Mouse (Mus musculus): ENCODE measurements around the gene Klrb1. TPM values are rescaled to one million over a fixed set of nuclear protein-coding genes. Genes with fewer than 3 reads are reported as not detected.

The Klrb1 gene
- polyA plus RNA-seq, 1 experiment from 2014 or later, result not detected

DNA sequence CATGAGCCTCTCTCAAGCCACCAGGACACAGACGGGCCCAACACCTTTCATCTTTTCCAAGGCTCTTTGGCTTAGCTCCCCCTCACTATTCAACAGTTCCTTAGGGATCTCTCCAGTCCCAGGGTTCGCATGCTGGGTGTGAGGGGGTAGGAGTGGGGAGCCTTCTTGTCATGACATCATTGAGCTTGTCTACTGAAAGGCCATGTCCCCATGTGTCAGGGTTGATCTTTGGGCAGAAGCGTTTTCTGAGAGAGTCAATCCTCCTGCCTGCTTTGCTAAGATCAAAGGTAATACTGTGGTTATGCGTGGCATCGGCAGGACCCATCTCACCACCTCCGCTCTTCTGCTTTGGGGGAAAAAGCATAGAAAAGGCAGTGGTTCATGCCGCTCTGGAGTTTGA is 14.6 kb upstream of the Klrb1 start:
- ATAC-seq (ENCODE audit: insufficient read depth, low FRiP score), result no peak
- Histone ChIP-seq H3K27ac (ENCODE audit: low read length) (no peak overlapping the region), H3K27me3 (ENCODE audit: control insufficient read depth, insufficient read depth, low read length) (no peaks in the 10 kb centered on the region), H3K36me3 (ENCODE audit: control insufficient read depth, insufficient read depth, low read length) (no peaks in the 10 kb centered on the region), H3K4me2 (ENCODE audit: low read depth, low read length) (no peak overlapping the region), H3K9me3 (replicated peaks; ENCODE audit: control insufficient read depth, low read length) (no peaks in the 10 kb centered on the region), H3K9ac (ENCODE audit: low read length) (no peak overlapping the region), H3K4me3 (replicated peaks; ENCODE audit: low read length) (no peak overlapping the region), H3K4me1 (ENCODE audit: control insufficient read depth, insufficient read depth, low read length) (no peaks in the 10 kb centered on the region)
- 90% methylated on average over 7 of the region's 7 CpGs for WGBS

DNA sequence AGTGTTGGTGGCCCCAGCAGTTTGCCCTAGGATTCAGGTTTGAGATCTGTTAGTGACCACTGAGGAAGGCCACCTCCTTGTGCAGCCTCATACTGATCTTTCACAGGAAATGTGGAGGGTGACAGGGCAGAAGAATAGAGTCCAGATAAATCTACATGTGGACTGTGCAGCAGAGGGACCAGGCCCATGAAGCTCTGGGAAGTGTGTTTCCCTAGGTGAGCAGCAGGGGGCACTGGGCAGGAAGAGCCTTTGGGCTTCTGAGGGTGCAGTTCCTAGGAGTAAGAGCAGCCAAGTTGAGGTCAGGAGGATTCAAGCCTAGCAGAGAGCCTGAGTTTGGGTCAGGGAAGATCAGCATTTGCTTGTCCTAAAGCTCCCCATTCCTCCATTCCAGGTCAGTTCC is 13.2 kb upstream of the Klrb1 start:
- ATAC-seq (ENCODE audit: insufficient read depth, low FRiP score), result no peak
- H3K27me3 ChIP-seq (ENCODE audit: control insufficient read depth, insufficient read depth, low read length), result no peaks in the 10 kb centered on the region
- H3K4me2 ChIP-seq (ENCODE audit: low read depth, low read length), result no peak overlapping the region
- no peaks in the 10 kb centered on the region for H3K4me1 ChIP-seq (ENCODE audit: control insufficient read depth, insufficient read depth, low read length)
- H3K9me3 ChIP-seq (replicated peaks; ENCODE audit: control insufficient read depth, low read length), result no peaks in the 10 kb centered on the region
- no peaks in the 10 kb centered on the region for H3K36me3 ChIP-seq (ENCODE audit: control insufficient read depth, insufficient read depth, low read length)
- H3K9ac ChIP-seq (ENCODE audit: low read length), result no peak overlapping the region
- no peak overlapping the region for H3K4me3 ChIP-seq (replicated peaks; ENCODE audit: low read length)
- H3K27ac ChIP-seq (ENCODE audit: low read length), result no peak overlapping the region

DNA sequence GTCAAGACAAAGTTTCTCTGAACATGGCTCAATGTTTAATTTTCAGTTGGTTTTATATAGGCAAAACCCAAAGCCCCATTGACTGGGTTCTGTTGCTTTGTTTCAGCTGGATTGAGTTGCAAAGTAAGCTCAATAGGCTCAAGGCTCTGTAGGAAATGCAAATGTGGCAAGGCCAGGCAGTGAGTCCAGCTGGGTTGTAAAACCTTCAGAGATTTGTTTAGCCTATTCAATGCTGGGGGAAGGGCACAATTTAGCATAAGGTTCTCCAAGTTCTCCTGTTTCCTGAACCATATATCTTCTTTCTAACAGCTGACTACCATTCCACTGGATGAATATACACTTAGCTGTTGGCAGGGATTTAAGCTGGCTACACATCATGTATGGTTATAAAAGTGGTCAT is 12.0 kb upstream of the Klrb1 start:
- Histone ChIP-seq H3K36me3 (ENCODE audit: control insufficient read depth, insufficient read depth, low read length) (no peaks in the 10 kb centered on the region), H3K4me3 (replicated peaks; ENCODE audit: low read length) (no peak overlapping the region), H3K9ac (ENCODE audit: low read length) (no peak overlapping the region), H3K4me2 (ENCODE audit: low read depth, low read length) (no peak overlapping the region), H3K4me1 (ENCODE audit: control insufficient read depth, insufficient read depth, low read length) (no peaks in the 10 kb centered on the region), H3K27me3 (ENCODE audit: control insufficient read depth, insufficient read depth, low read length) (no peaks in the 10 kb centered on the region), H3K27ac (ENCODE audit: low read length) (no peak overlapping the region), H3K9me3 (replicated peaks; ENCODE audit: control insufficient read depth, low read length) (no peaks in the 10 kb centered on the region)
- ATAC-seq (ENCODE audit: insufficient read depth, low FRiP score), result no peak

DNA sequence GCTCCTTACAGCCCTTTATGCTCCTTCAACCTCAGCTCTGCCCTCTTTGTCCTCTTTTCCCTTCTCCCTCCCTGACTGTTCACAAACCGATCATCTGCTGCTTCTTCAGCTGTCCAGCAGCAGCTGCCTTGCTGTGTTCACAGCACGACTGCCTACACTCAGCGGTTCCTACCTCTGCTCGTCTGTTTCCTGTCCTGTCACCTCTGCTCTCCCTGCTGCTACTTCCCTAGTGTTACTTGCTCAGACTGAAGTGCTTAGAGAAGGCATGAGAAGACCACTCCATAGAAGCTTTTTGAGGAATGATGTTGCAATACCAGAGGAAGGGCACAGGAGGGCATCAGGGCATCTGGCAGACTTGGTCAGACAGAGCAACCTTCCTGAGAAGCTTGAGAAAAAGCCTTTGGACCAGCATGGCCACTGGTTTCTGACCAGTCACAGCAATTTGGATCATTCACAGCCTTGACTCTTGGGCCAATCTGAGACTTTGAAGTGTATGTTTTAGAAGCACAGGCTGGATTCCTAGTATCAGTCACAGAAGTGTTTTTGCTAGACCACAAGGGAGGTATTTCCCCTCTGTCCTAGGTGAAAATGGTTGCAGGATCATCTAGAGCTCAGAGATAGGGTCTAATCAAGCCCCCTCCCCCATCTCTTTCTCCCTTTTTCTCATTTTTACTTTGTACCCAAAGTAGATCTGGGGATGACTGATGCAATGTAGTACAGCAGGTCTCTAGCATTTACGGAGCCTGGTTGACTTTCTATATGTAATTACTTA is 11.2 kb upstream of the Klrb1 start:
- ATAC-seq (ENCODE audit: insufficient read depth, low FRiP score), result no peak
- 59% methylated on average over 5 of the region's 5 CpGs for WGBS
- H3K36me3 ChIP-seq (ENCODE audit: control insufficient read depth, insufficient read depth, low read length), result no peaks in the 10 kb centered on the region
- no peaks in the 10 kb centered on the region for H3K27me3 ChIP-seq (ENCODE audit: control insufficient read depth, insufficient read depth, low read length)
- no peak overlapping the region for H3K4me2 ChIP-seq (ENCODE audit: low read depth, low read length)
- no peaks in the 10 kb centered on the region for H3K9me3 ChIP-seq (replicated peaks; ENCODE audit: control insufficient read depth, low read length)
- H3K4me3 ChIP-seq (replicated peaks; ENCODE audit: low read length), result no peak overlapping the region
- H3K9ac ChIP-seq (ENCODE audit: low read length), result no peak overlapping the region
- H3K27ac ChIP-seq (ENCODE audit: low read length), result no peak overlapping the region
- H3K4me1 ChIP-seq (ENCODE audit: control insufficient read depth, insufficient read depth, low read length), result no peaks in the 10 kb centered on the region

DNA sequence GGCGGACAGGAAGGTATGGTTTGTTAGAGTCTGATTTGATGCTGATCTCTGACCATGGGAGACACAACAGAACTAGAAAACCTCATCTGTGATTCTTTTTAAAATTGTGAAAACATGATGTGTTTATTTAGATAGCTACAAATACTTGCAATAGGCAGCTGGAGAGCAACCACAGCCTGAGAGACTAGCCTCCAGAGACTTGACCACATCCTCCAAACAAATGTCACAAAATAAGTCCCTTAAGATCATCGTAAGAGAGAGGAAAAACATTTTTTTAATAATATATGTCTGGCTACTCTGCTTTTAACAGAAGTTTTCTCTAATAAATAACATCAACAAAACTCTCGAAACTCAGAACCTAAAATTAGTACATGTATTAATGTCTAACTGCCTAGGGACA is 9.2 kb upstream of the Klrb1 start:
- no peaks in the 10 kb centered on the region for H3K36me3 ChIP-seq (ENCODE audit: control insufficient read depth, insufficient read depth, low read length)
- no peaks in the 10 kb centered on the region for H3K4me1 ChIP-seq (ENCODE audit: control insufficient read depth, insufficient read depth, low read length)
- no peak overlapping the region for H3K4me3 ChIP-seq (replicated peaks; ENCODE audit: low read length)
- H3K9me3 ChIP-seq (replicated peaks; ENCODE audit: control insufficient read depth, low read length), result no peaks in the 10 kb centered on the region
- no peak overlapping the region for H3K4me2 ChIP-seq (ENCODE audit: low read depth, low read length)
- no peak overlapping the region for H3K27ac ChIP-seq (ENCODE audit: low read length)
- WGBS, result 69% methylated on average over 3 of the region's 3 CpGs
- ATAC-seq (ENCODE audit: insufficient read depth, low FRiP score), result no peak
- H3K27me3 ChIP-seq (ENCODE audit: control insufficient read depth, insufficient read depth, low read length), result no peaks in the 10 kb centered on the region
- no peak overlapping the region for H3K9ac ChIP-seq (ENCODE audit: low read length)

DNA sequence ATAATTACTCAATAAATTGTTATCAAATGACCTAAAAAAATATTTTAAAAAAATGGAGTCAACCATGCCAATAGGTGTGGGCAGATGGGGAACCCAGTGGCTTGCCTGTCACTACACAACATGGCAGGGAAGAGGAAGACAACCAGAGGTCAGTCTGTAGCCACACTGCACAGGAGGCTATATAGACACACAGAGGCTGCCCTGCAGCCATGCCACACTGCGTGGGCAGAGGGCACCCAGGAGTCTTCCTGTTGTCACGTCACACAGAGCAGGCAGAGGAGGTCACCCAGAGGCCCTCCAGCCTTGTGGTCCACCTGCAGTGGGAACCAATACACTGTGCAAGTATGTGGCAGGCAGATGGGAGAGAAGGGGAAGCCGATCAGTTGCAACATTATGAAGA is 21.2 kb downstream of the Klrb1 start:
- Histone ChIP-seq H3K4me1 (ENCODE audit: control insufficient read depth, insufficient read depth, low read length) (no peaks in the 10 kb centered on the region), H3K4me2 (ENCODE audit: low read depth, low read length) (no peak overlapping the region), H3K4me3 (replicated peaks; ENCODE audit: low read length) (no peak overlapping the region), H3K27ac (ENCODE audit: low read length) (no peak overlapping the region), H3K36me3 (ENCODE audit: control insufficient read depth, insufficient read depth, low read length) (no peaks in the 10 kb centered on the region), H3K27me3 (ENCODE audit: control insufficient read depth, insufficient read depth, low read length) (no peaks in the 10 kb centered on the region), H3K9ac (ENCODE audit: low read length) (no peak overlapping the region), H3K9me3 (replicated peaks; ENCODE audit: control insufficient read depth, low read length) (no peaks in the 10 kb centered on the region)
- WGBS, result 74% methylated on average over 3 of the region's 3 CpGs
- no peak for ATAC-seq (ENCODE audit: insufficient read depth, low FRiP score)

DNA sequence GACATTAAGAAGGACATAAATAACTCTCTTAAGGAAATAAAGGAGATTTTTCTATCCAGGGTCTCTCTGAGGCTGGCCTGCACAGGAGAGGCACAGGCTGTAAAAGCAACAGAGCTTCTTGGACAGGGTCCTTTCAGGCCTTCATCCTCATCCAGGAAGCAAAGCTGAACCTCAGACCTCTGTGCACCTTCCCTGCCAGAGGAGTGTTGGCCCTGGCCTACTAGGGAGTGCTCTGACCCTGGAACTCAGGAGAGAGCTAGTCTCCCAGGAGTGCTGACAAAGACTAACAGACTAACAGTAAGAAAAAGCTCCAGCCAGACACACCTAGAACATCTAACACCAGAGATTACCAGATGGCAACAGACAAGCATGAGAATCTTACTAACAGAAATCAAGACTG is 43.3 kb downstream of the Klrb1 start:
- H3K36me3 ChIP-seq (ENCODE audit: control insufficient read depth, insufficient read depth, low read length), result no peaks in the 10 kb centered on the region
- H3K9ac ChIP-seq (ENCODE audit: low read length), result no peak overlapping the region
- no peaks in the 10 kb centered on the region for H3K27me3 ChIP-seq (ENCODE audit: control insufficient read depth, insufficient read depth, low read length)
- H3K4me1 ChIP-seq (ENCODE audit: control insufficient read depth, insufficient read depth, low read length), result no peaks in the 10 kb centered on the region
- H3K9me3 ChIP-seq (replicated peaks; ENCODE audit: control insufficient read depth, low read length), result no peaks in the 10 kb centered on the region
- H3K4me2 ChIP-seq (ENCODE audit: low read depth, low read length), result no peak overlapping the region
- ATAC-seq (ENCODE audit: insufficient read depth, low FRiP score), result no peak
- no peak overlapping the region for H3K4me3 ChIP-seq (replicated peaks; ENCODE audit: low read length)
- no peak overlapping the region for H3K27ac ChIP-seq (ENCODE audit: low read length)

DNA sequence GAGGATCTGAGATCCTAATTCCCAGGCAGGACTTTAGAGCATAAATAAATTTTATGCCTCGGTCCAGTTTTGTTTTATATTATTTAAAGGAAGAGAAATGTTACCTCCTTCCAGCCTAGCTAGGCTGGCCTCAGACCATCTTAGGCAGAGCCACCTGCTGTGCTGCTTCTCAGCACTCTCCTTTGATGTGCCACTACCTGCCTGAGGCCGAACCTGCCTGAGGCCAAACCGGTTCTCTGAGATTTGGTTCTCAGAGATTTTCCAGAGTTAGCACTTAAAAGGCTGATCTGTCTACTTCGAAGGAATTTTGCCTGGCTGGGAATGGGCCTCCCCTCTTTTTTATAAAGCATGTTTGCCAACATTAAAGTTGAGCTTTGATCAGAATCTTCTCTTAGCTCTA is 52.9 kb downstream of the Klrb1 start:
- ATAC-seq (ENCODE audit: insufficient read depth, low FRiP score), result no peak
- Histone ChIP-seq H3K4me2 (ENCODE audit: low read depth, low read length) (no peak overlapping the region), H3K27me3 (ENCODE audit: control insufficient read depth, insufficient read depth, low read length) (no peaks in the 10 kb centered on the region), H3K36me3 (ENCODE audit: control insufficient read depth, insufficient read depth, low read length) (no peaks in the 10 kb centered on the region), H3K9me3 (replicated peaks; ENCODE audit: control insufficient read depth, low read length) (peaks cover 3% of the 10 kb centered on the region; the same call in 1 of the 2 replicates), H3K9ac (ENCODE audit: low read length) (no peak overlapping the region), H3K4me3 (replicated peaks; ENCODE audit: low read length) (no peak overlapping the region), H3K4me1 (ENCODE audit: control insufficient read depth, insufficient read depth, low read length) (no peaks in the 10 kb centered on the region), H3K27ac (ENCODE audit: low read length) (no peak overlapping the region)
- 38% methylated on average over 4 of the region's 4 CpGs for WGBS

DNA sequence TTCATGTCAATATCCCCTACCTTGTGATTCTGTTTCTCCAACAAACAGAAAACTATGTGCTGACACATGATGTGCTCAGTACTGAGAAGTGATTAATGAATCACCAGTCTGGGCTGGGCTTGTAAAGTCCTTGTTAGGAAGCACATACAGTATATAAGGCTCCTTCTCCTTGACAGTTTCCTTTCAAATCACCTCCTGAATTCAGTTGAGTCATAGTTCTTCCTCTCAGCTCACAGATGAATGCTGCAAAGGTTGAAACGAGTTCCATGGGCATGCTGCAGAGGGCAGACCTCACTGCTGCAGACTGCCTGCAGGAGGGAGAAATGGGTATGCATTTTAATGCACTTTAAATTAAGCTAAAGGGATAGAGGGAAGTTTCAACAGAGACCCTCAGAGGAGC is 60.7 kb downstream of the Klrb1 start, which contains the start of gene Clec2h:
Clec2h (plus strand) TSS at position 180 of the 400 bp plus-strand sequence.
- ATAC-seq (ENCODE audit: insufficient read depth, low FRiP score), result 0 out of 2 replicates have a peak, but pooled peaks have one; percentile 33
- Histone ChIP-seq H3K4me2 (ENCODE audit: low read depth, low read length) (no peak within 1 kb of the TSS), H3K9ac (ENCODE audit: low read length) (no peak within 1 kb of the TSS), H3K4me3 (replicated peaks; ENCODE audit: low read length) (no peak within 1 kb of the TSS), H3K9me3 (replicated peaks; ENCODE audit: control insufficient read depth, low read length) (no peaks in the 10 kb centered on the region), H3K27me3 (ENCODE audit: control insufficient read depth, insufficient read depth, low read length) (no peaks in the 10 kb centered on the region; the same call in 1 of the 2 replicates), H3K27ac (ENCODE audit: low read length) (no peak within 1 kb of the TSS), H3K36me3 (ENCODE audit: control insufficient read depth, insufficient read depth, low read length) (no peaks in the 10 kb centered on the region), H3K4me1 (ENCODE audit: control insufficient read depth, insufficient read depth, low read length) (no peaks in the 10 kb centered on the region)
- WGBS, result 5% methylated on average over 1 of the region's 1 CpGs

Measured in stomach, embryonic 16.5 days (tissue).